Mouse (Mus musculus) small intestine, adult 10 weeks (tissue): Measurements from ENCODE around the gene Olfr50. TPM values are rescaled to one million over a fixed set of nuclear protein-coding genes. Genes with fewer than 3 reads are reported as not detected.

ENCODE experiments used
- polyA plus RNA-seq: library from polyadenylated mRNA; stranded (reverse); fragments of 350-450 nt; fragmentation: Illumina TruSeq; extraction: RNeasy Lipid Tissue Mini Kit (QIAGEN cat#74804); gene quantifications from one replicate; pipeline ENCODE4 v1.2.3, GENCODE M21; 2014; ENCODE audit warnings: low replicate concordance

Gene Olfr50
- not detected for polyA plus RNA-seq

DNA sequence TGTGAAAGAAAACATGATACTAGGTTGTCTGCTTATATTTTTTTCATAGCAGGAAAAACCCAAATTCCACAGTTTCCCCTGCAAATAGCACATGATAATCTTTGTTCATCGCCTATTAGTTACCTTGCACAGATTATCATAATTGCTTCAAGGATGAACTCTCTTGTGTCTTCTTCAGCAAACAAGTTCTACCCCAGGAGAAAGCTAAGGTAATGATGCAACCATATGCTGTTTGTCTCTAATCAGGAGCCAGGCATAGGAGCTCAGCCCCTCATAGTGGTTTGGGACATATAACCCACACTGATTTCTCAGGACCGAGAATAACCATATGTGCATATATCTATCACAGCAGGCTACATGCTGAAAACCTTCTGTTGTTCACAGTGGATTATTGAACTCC, at the start of gene Olfr50:
Olfr50 (plus strand) TSS at position 301 of the 400 bp plus-strand sequence.

DNA sequence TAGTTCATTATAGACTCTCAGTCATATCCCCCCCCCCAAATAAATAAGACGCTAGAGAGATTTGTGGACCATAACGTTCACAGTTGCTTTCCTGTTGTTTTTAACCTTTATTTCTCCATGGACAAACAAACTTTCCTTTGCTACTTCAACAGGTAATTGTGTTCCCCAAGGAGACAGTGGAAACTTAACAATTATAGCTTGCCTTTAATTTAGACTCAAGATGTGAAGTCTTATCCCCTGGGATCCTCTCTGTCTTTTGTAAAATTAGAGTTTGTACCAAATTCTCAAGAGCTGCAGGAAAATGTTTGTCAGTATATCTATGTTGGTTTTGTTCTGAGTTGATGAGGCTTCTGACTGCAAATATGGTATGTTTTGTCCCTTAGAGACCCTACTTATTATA, 6.4 kb upstream of the Olfr50 start, which contains the start of gene Olfr348:
Olfr348 (plus strand) TSS at position 301 of the 400 bp plus-strand sequence.

DNA sequence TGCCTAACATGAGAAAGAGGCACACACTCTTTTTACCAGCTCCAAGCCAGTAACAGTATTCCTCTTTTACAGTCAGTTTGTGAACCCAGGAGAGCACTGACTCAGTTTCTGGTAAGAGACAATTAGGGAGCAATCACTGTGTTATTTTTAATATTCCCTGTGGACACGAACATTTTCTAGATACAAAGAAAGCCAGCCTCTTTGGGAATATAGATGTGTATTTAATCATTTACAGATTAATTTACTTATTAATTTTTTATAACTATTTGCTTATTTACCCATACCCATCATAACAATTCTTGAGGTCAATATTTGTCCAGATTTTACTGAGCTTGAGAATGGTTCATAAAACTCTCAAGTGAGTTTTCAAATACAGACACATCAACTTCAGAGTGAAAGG, 26.6 kb downstream of the Olfr50 start, which contains the start of gene Olfr3:
Olfr3 (minus strand) TSS at position 101 of the 400 bp plus-strand sequence.

DNA sequence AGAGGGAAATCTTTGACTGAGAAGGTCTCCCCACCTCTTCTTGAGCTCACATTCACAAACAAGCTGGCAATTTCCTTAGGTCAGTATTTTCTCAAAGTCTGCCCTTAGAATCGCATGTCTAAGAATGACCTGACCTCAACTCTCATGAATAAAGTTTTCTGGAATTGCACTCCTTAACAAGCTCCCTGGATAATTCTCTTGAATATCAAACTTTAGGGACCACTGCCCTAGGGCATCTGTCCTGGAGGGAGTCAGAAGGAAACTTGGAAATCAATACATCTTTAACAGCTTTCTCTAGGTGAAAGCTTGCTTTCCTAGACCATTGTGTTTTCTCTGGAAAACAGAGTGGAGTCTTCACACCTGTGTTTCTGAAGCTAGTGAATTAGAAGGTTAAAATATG, 55.7 kb downstream of the Olfr50 start, which contains the start of gene Olfr350:
Olfr350 (plus strand) TSS at position 301 of the 400 bp plus-strand sequence.

Other genes starting within 250 kb of the Olfr50 start
- gene Olfr344, start 223.9 kb upstream of the Olfr50 start, polyA plus RNA-seq: not detected
- not detected for gene Olfr345, start 150.5 kb upstream of the Olfr50 start, polyA plus RNA-seq
- gene Olfr346, start 104.8 kb upstream of the Olfr50 start, polyA plus RNA-seq: not detected
- gene Olfr347, start 58.6 kb upstream of the Olfr50 start, polyA plus RNA-seq: not detected
- gene Olfr348, start 6.3 kb upstream of the Olfr50 start, polyA plus RNA-seq: not detected
- not detected for gene Olfr3, start 26.5 kb downstream of the Olfr50 start, polyA plus RNA-seq
- not detected for gene Olfr350, start 55.8 kb downstream of the Olfr50 start, polyA plus RNA-seq
- gene Olfr351, start 72.1 kb downstream of the Olfr50 start, polyA plus RNA-seq: not detected
- not detected for gene Olfr352, start 77.9 kb downstream of the Olfr50 start, polyA plus RNA-seq
- not detected for gene Olfr353, start 102.4 kb downstream of the Olfr50 start, polyA plus RNA-seq
- not detected for gene Olfr354, start 115.1 kb downstream of the Olfr50 start, polyA plus RNA-seq
- gene Olfr355, start 138.4 kb downstream of the Olfr50 start, polyA plus RNA-seq: not detected
- not detected for gene Olfr356, start 146.6 kb downstream of the Olfr50 start, polyA plus RNA-seq
- gene Olfr357, start 203.3 kb downstream of the Olfr50 start, polyA plus RNA-seq: not detected
- gene Olfr358, start 218.8 kb downstream of the Olfr50 start, polyA plus RNA-seq: not detected